7 mouse cellular contexts compared by ENCODE assay signal in genomic region chr16:5307249-5307605, GRCm38 (mm10). TPM values are rescaled to one million over a fixed set of nuclear protein-coding genes. Genes with fewer than 3 reads are reported as not detected.
DNase-seq lines count a peak whose midpoint lies in the region; ATAC-seq and TF ChIP-seq lines count a peak whose summit lies in the region.

No protein-coding gene starts in this region.

- no peak for DNase-seq in liver, postnatal 0 days
- DNase-seq in right cerebral cortex, postnatal 4 days = no peak
- DNase-seq in adrenal gland, postnatal 14 days = no peak

- peak overlapping the region; percentile 58 for H3K4me2 ChIP-seq in liver, embryonic 12.5 days
- H3K4me2 ChIP-seq in liver, postnatal 0 days (ENCODE audit: low read depth, low read length) = no peak overlapping the region
- H3K4me2 ChIP-seq in intestine, embryonic 16.5 days (ENCODE audit: low read depth, low read length) = peak overlapping the region; percentile 91
- peak overlapping the region; percentile 97 for H3K4me2 ChIP-seq in neural tube, embryonic 15.5 days

- H3K9ac ChIP-seq in liver, embryonic 12.5 days = no peak overlapping the region
- H3K9ac ChIP-seq in liver, postnatal 0 days (replicated peaks) = no peak overlapping the region
- H3K9ac ChIP-seq in intestine, embryonic 16.5 days (ENCODE audit: low read depth, low read length) = peak overlapping the region; percentile 67; the same call in 1 of the 2 replicates
- peak overlapping the region; percentile 71 for H3K9ac ChIP-seq in neural tube, embryonic 15.5 days (replicated peaks)

- TF ChIP-seq EP300 in liver, postnatal 0 days (IDR thresholded peaks at IDR 0.05; ENCODE audit: low read depth) = no peak

- H3K27me3 ChIP-seq in liver, embryonic 12.5 days (replicated peaks) = peaks cover 22% of the 10 kb centered on the region; the same call in 1 of the 2 replicates
- peaks cover 12% of the 10 kb centered on the region for H3K27me3 ChIP-seq in liver, postnatal 0 days (ENCODE audit: insufficient read depth, low read length)
- peaks cover 7% of the 10 kb centered on the region for H3K27me3 ChIP-seq in intestine, embryonic 16.5 days (replicated peaks; ENCODE audit: control insufficient read depth, insufficient read depth, low read length)
- H3K27me3 ChIP-seq in neural tube, embryonic 15.5 days (replicated peaks) = peaks cover 9% of the 10 kb centered on the region

- ATAC-seq in liver, embryonic 12.5 days = no peak
- ATAC-seq in liver, postnatal 0 days = no peak
- ATAC-seq in intestine, embryonic 16.5 days = 0 out of 2 replicates have a peak, but pooled peaks have one; percentile 16
- ATAC-seq in neural tube, embryonic 15.5 days (ENCODE audit: low FRiP score) = peak; percentile 24; the same call in 1 of the 2 replicates

- no peak overlapping the region for H3K27ac ChIP-seq in liver, embryonic 12.5 days
- H3K27ac ChIP-seq in liver, postnatal 0 days (ENCODE audit: low read depth) = no peak overlapping the region
- H3K27ac ChIP-seq in embryonic fibroblast, embryonic 13.5 days (ENCODE audit: insufficient read depth, low read length) = no peak overlapping the region
- H3K27ac ChIP-seq in intestine, embryonic 16.5 days (ENCODE audit: low read length) = no peak overlapping the region
- no peak overlapping the region for H3K27ac ChIP-seq in neural tube, embryonic 15.5 days (replicated peaks)

- H3K9me3 ChIP-seq in liver, embryonic 12.5 days (replicated peaks) = no peaks in the 10 kb centered on the region
- H3K9me3 ChIP-seq in liver, postnatal 0 days (ENCODE audit: low read length) = no peaks in the 10 kb centered on the region
- H3K9me3 ChIP-seq in intestine, embryonic 16.5 days (ENCODE audit: control insufficient read depth, low read length) = no peaks in the 10 kb centered on the region
- 0 out of 2 replicates have a peak, but pooled peaks cover 4% of the 10 kb centered on the region for H3K9me3 ChIP-seq in neural tube, embryonic 15.5 days (replicated peaks)

- WGBS in liver, embryonic 12.5 days (ENCODE audit: insufficient replicate concordance) = 64% methylated on average over 7 of the region's 7 CpGs
- WGBS in liver, postnatal 0 days (ENCODE audit: insufficient replicate concordance) = 67% methylated on average over 7 of the region's 7 CpGs
- 73% methylated on average over 7 of the region's 7 CpGs for WGBS in intestine, embryonic 16.5 days
- 67% methylated on average over 7 of the region's 7 CpGs for WGBS in neural tube, embryonic 15.5 days

- H3K36me3 ChIP-seq in liver, embryonic 12.5 days = no peaks in the 10 kb centered on the region
- no peaks in the 10 kb centered on the region for H3K36me3 ChIP-seq in liver, postnatal 0 days (replicated peaks; ENCODE audit: insufficient read depth, low read length)
- H3K36me3 ChIP-seq in intestine, embryonic 16.5 days (ENCODE audit: control insufficient read depth, insufficient read depth, low read length) = no peaks in the 10 kb centered on the region
- H3K36me3 ChIP-seq in neural tube, embryonic 15.5 days = no peaks in the 10 kb centered on the region

- H3K4me1 ChIP-seq in liver, embryonic 12.5 days = peaks cover 5% of the 10 kb centered on the region; the same call in 1 of the 2 replicates
- no peaks in the 10 kb centered on the region for H3K4me1 ChIP-seq in liver, postnatal 0 days (ENCODE audit: insufficient read depth)
- no peaks in the 10 kb centered on the region for H3K4me1 ChIP-seq in embryonic fibroblast, embryonic 13.5 days (ENCODE audit: control insufficient read depth, insufficient read depth, low read length)
- peaks cover 4% of the 10 kb centered on the region; the same call in 1 of the 2 replicates for H3K4me1 ChIP-seq in intestine, embryonic 16.5 days (ENCODE audit: control insufficient read depth, insufficient read depth, low read length)
- H3K4me1 ChIP-seq in neural tube, embryonic 15.5 days = peaks cover 11% of the 10 kb centered on the region

- no peak for TF ChIP-seq CTCF in liver, postnatal 0 days (IDR thresholded peaks at IDR 0.05; ENCODE audit: low read depth)
- no peak for TF ChIP-seq CTCF in embryonic fibroblast, embryonic 13.5 days (IDR thresholded peaks at IDR 0.05; ENCODE audit: borderline replicate concordance, insufficient read depth, low read length)

- TF ChIP-seq POLR2A in embryonic fibroblast, embryonic 13.5 days (IDR thresholded peaks at IDR 0.05; ENCODE audit: low read depth, low read length) = no peak

- H3K4me3 ChIP-seq in liver, embryonic 12.5 days = no peak overlapping the region
- H3K4me3 ChIP-seq in liver, postnatal 0 days (ENCODE audit: low read depth, low read length) = no peak overlapping the region
- peak overlapping the region; percentile 23; the same call in 1 of the 2 replicates for H3K4me3 ChIP-seq in embryonic fibroblast, embryonic 13.5 days (ENCODE audit: insufficient read depth, low read length)
- H3K4me3 ChIP-seq in intestine, embryonic 16.5 days (ENCODE audit: low read length) = peak overlapping the region; percentile 42; the same call in 1 of the 2 replicates
- peak overlapping the region; percentile 52 for H3K4me3 ChIP-seq in neural tube, embryonic 15.5 days (replicated peaks)

RNA-seq across cellular contexts. Expression of gene Eef2kmt, which starts 51.4 kb away (rescaled TPM):
- 16.1 and 16.5 TPM in 2 replicates for polyA plus RNA-seq in liver, embryonic 12.5 days (2016; fragmentation: Nextera tagmentation; extraction: Ambion mirVana)
- polyA plus RNA-seq in liver, postnatal 0 days (2015; fragmentation: Nextera tagmentation; extraction: Ambion mirVana) = 8.3 and 8.9 TPM in 2 replicates
- 15.5 and 17.0 TPM in 2 replicates for polyA plus RNA-seq in embryonic fibroblast, embryonic 13.5 days (2011; ENCODE audit: insufficient read length, low read depth, missing spikeins)
- 34.6 and 39.1 TPM in 2 replicates for polyA plus RNA-seq in intestine, embryonic 16.5 days (2015; fragmentation: Nextera tagmentation; extraction: Ambion mirVana)
- polyA plus RNA-seq in neural tube, embryonic 15.5 days (2015; fragmentation: Nextera tagmentation; extraction: Ambion mirVana) = 6.7 and 13.1 TPM in 2 replicates
- total RNA-seq in adrenal gland, postnatal 14 days (2021) = 28.6 and 35.1 TPM in 2 replicates

Comparison
In these comparisons a context has a peak if more than half of its experiments do, and no peak if none do; other contexts are left out.
1. ATAC-seq: peak in intestine, embryonic 16.5 days (single experiment) and neural tube, embryonic 15.5 days (single experiment); none in liver, embryonic 12.5 days (single experiment) and liver, postnatal 0 days (single experiment).
2. H3K4me3 ChIP-seq: peak in embryonic fibroblast, embryonic 13.5 days (single experiment), intestine, embryonic 16.5 days (single experiment) and neural tube, embryonic 15.5 days (single experiment); none in liver, embryonic 12.5 days (single experiment) and liver, postnatal 0 days (single experiment).
3. H3K9ac ChIP-seq: peak in intestine, embryonic 16.5 days (single experiment) and neural tube, embryonic 15.5 days (single experiment); none in liver, embryonic 12.5 days (single experiment) and liver, postnatal 0 days (single experiment).